Mouse (Mus musculus): ENCODE data around the gene Lrig2.

GRCm38 (mm10) chr3:104461226-104461625 lies 50.5 kb downstream of the Lrig2 start:
- no peak for TF ChIP-seq POLR2A (IDR thresholded peaks at IDR 0.05; ENCODE audit: insufficient read length, low read depth)
- TF ChIP-seq MAX (IDR thresholded peaks at IDR 0.05; ENCODE audit: low read depth) = no peak
- no peak for TF ChIP-seq REST (IDR thresholded peaks at IDR 0.05; ENCODE audit: insufficient read depth, insufficient read length)

All from myocyte (in vitro differentiated cells).